Mouse (Mus musculus) ovary, postnatal 36 days (tissue): ENCODE measurements around the gene Rgs12.

Source experiments
- DNase-seq: peaks from one replicate; pipeline ENCODE4 v3.0.0; 2022; ENCODE audit warnings: low spot score, mixed read lengths

Gene Rgs12

GRCm38 (mm10) chr5:35033068-35033467, 83.8 kb downstream of the Rgs12 start:
- no peak for DNase-seq

DNA sequence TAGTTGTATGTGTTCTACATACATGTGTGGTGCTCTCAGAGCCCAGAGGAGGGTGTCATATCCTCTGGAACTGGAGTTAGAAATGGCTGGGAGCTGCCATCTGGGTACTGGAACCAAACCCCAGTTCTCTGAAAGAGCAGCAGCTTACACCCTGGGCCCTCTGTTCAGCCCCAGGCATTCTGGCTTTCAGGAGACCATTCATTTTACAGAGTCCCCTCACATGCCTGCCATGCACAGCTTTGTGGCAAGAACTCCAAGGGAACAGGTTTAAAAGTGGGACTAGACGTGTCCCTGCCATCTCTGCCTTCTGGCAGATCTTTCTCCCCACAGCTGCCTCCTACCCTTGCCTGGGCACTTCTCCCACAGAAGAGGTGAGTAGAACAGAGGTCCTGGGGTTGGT, 84.4 kb downstream of the Rgs12 start:
- no peak for DNase-seq

DNA sequence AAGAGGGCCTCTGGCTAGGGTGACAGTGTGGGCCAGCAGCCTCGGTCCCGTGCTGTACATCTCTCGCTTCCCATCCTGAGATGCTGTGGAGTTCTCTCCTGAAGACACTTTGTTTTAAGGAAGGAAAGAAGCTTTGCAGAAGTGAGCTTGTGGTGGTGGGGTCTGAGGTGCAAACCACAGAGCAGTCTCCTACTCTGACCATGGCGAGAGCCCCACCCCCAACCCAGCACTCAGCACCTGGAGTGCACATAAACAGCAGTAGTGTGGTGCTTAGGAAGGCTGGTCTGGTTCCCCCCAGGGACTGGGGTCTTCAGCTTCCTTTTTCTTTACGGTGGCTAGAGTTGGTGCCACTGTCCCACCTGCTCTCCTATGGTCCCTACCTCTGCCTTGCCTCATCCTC, 85.9 kb downstream of the Rgs12 start:
- DNase-seq = no peak

DNA sequence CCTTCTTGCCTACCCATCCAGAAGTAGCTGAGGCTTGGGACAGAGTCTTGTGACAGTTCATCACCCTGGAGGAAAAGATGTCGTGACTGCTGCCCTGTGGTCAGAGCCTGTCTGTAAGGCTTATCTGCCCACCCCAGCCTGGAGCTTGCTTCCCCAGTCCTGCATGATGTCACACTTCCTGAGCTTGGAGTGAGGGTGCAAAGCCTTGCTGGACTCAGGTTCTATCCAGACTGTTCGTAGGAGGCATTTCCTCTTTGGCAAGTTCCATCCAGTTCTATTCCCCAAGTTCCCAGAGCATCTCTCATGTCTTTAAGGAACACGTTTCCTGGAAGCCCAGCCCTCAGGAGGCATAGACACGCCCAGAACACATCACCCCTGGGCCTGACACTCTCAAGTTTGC, 86.5 kb downstream of the Rgs12 start:
- no peak for DNase-seq

- no peak for DNase-seq
Observed at GRCm38 (mm10) chr5:35037438-35037837, 88.2 kb downstream of the Rgs12 start.

GRCm38 (mm10) chr5:35041268-35041829, 92.1 kb downstream of the Rgs12 start, which contains the start of gene Hgfac:
Gene Hgfac (plus strand): TSS chr5:35041509.
- no peak for DNase-seq

DNA sequence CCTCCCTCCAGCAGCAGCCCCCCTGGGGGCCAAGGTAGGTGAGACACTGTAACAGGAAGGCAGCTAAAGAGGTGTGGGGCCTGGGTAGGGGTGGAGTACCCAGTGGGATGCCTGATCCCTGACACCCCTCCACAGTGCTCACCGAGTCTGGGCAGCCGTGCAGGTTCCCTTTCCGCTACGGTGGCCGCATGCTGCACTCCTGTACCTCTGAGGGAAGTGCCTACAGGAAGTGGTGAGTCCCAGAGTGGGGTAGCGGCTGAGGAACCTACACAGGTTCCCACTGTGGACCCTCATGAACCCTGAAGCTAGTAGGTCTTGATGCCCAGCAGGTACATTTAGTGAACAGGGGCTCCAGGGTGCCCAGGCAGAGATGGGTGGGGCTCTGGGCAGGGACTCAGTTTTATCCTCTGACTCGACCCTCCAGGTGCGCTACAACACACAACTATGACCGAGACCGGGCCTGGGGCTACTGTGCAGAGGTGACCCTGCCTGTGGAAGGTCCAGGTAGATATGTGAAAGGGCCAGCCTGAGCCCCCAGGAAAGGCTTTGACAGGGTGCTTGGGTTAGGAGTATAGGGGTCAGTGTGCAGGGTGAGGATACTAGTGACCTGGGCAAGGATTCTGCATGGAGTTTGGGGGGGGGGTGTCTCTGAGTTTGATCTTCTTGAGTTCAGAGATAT, 93.3 kb downstream of the Rgs12 start:
- DNase-seq = no peak

GRCm38 (mm10) chr5:35043110-35043451, 93.8 kb downstream of the Rgs12 start:
- DNase-seq = peak; percentile 36

GRCm38 (mm10) chr5:35050541-35050940, 101.3 kb downstream of the Rgs12 start:
- DNase-seq = no peak

DNA sequence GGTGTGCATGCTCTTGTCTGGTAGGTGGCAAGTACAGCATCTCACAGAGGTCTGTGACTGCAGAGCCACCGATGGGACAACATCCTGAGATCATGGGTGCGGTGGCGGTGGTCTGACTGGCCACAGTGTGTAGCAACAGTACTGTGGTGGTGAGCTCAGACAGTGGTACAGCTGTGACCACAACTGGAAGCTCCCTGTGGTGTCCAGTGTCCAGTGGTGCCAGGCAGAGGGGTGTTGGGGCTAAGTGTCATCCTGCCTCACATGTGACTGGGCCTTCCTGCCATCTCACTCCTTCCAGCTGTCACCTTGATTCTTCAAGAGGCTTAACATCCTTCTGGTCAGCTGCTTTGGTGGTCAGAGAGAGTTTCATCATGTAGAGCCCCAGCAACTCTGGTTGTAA, 105.4 kb downstream of the Rgs12 start:
- DNase-seq = no peak

DNA sequence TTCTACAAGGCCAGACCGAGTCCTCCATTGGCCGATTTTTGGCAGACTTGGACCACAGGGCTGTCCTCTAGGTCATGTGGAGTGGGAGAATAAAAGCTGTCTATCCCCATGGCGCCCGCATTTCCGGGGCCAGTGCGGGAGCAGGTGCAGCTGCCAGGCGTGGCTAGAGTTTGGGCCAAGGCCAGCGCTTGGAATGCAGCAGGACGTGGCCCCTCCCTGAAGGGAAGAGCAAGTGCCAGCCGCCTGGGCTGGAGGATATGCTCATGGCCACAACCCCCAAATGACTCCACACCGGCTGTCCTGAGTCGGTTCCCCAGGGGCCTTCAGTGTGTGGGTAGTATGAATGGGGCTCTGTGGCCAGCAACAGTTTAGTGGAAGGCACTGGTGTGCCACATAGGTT, 105.8 kb downstream of the Rgs12 start:
- DNase-seq = peak; percentile 72

- peak; percentile 80 for DNase-seq
Observed at GRCm38 (mm10) chr5:35056604-35057432, 107.6 kb downstream of the Rgs12 start, which contains the start of gene Dok7. Gene Dok7 (plus strand): TSS chr5:35056766.

DNA sequence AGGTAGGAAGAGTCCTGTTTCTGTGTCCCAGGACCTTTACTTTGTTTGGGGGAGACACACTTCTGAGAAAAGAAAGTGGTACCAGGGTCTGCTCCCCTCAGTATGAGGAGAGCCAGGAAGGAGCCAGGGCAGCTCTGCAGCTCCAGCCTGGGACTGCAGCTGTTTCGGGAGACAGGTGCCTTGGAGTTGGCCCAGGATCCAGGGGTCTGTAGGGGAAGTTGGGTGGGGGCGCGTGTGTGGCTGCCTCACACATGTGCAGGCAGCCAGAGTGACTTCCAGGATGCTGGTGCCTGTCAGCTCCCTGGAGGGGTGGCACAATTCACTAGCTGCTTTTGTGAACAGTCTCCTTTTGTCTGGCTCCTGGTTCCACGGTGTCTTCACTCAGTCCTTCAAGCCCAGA, 108.3 kb downstream of the Rgs12 start:
- no peak for DNase-seq

DNA sequence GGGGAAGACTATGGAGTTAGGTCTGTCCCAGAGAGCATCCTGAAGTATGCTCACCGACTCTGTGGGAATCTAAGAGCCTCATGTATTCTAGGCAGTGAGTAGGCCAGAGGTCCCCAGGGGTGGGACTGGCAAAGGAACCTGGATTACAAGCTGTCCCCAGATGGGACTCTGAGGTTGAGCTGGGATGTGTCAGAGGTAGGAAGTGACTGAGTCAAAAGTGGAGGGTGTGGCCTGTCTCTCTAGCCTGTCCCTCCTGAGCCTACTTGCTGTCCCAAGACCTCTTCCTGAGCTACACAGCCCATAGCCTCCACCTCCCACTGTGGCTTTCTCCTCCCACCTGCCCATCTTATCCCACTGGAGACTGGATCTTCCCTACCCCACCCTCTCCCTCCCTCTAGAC, 109.0 kb downstream of the Rgs12 start:
- no peak for DNase-seq

GRCm38 (mm10) chr5:35060098-35060497, 110.9 kb downstream of the Rgs12 start:
- no peak for DNase-seq

DNA sequence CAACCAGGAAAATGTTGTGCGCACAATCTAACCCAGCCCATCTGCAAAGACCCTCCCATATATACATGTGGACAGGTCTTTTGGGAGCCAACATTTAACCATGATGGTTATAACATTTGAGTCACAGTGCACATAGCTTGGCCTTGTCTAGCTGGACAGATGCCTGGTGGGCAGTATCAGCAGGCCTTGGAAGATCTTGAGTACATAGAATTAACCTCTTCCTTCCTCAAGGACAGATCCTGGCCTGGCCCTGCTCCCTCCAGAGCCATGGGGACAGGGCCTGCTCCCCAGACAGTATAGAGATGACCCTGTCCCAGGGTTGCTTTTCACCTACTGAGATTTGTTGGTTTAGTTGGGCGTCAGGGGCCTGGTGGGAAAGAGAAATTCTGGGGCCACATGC, 120.6 kb downstream of the Rgs12 start:
- no peak for DNase-seq

DNA sequence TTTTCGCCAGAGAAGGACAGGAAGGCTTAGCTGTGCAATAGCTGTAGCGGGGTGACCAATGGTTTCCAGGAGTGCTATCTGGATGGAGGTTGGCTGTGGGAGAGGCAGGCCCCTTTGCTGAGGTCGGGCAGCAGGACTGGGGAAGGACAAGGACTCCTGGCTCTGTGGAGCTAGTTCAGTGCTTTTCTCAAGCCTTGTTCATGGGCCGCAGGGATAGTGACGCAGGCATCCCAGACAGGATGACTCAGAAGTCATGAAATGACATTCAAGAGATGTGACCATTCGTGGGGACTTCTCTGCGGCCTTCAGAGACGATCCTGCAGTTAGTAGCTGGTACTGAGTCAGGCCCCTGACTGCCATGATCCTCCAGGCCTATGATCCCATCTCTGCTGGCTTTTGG, 121.1 kb downstream of the Rgs12 start:
- no peak for DNase-seq

DNA sequence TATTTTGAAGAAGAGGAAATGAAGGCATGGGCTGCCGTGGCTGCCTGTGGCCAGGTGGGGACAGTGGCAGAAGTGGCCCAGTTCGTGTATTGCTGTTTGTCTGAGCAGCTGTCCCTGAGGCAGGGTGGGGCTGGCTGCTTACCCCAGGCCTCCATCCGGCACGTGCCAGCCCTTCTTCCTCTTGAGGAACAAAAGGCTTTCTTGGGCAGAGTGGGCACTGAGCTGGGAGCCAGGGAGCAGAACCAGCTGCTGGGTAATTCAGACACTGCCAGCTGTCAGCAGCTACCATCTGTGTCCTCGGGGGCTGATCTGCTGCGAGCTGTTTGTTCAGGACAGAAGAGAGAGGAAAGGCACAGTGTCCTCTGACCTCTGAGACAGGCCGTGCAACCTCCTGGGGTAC, 121.7 kb downstream of the Rgs12 start:
- DNase-seq = no peak

- no peak for DNase-seq
Observed at GRCm38 (mm10) chr5:35071855-35072254, 122.6 kb downstream of the Rgs12 start.

GRCm38 (mm10) chr5:35073235-35073634, 124.0 kb downstream of the Rgs12 start:
- DNase-seq = no peak

- DNase-seq = peak; percentile 53
Observed at GRCm38 (mm10) chr5:35073992-35074391, 124.7 kb downstream of the Rgs12 start.

DNA sequence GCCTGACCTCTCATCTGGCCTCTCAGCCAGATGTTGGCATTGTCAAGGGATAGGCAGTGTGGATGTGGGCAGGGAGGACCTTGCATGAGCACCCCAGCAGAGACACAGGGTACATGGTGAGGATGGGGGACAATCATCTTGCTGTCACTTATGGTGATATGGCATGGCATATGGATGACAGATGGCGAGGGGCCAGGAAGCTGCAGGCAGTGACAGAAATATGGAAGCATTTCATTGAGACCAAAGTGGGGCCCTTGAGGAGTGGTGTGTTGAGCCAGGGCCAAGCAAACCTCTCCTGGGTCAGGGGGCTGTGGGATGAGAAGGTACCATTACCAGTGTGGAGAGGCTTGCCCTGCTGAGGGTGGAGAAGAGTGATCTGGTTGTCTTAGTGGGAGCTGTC, 127.1 kb downstream of the Rgs12 start:
- DNase-seq = no peak

- DNase-seq = no peak
Observed at GRCm38 (mm10) chr5:35079101-35079500, 129.9 kb downstream of the Rgs12 start.
